Mouse (Mus musculus) forebrain, embryonic 12.5 days (tissue): ENCODE measurements around the gene Tfec. TPM values are rescaled to one million over a fixed set of nuclear protein-coding genes. Genes with fewer than 3 reads are reported as not detected.

ENCODE experiments used
- polyA plus RNA-seq: library from polyadenylated mRNA; unstranded; fragments of >200 nt; fragmentation: Nextera tagmentation; extraction: Ambion mirVana; gene quantifications from 2 replicates; pipeline ENCODE4 v1.2.1, GENCODE M21; 2016

Gene Tfec
- polyA plus RNA-seq, 1 experiment from 2014 or later: 0.49 TPM

Other genes starting within 250 kb of the Tfec start
- gene Tes, start 166.7 kb upstream of the Tfec start, polyA plus RNA-seq: 26.5 and 28.8 TPM in 2 replicates